Mouse (Mus musculus) liver, embryonic 11.5 days (tissue): Measurements from ENCODE around the gene Pacrg. TPM values are rescaled to one million over a fixed set of nuclear protein-coding genes. Genes with fewer than 3 reads are reported as not detected.

ENCODE experiments used
- ATAC-seq: fragments of 200-750 bp; cut with Nextera tagmentation; replicated peaks from 2 replicates; pipeline ENCODE4 v1.8.0; 2017; ENCODE audit warnings: moderate number of reproducible peaks, mild to moderate bottlenecking, moderate TSS enrichment, moderate library complexity; ENCODE audit not compliant: low FRiP score
- DNase-seq: peaks from one replicate; pipeline ENCODE4 v3.0.0-alpha.2; 2017; ENCODE audit warnings: low spot score
- H3K27ac ChIP-seq: fragments of 300-500 bp; sonication (generic); 2 replicates; pipeline ENCODE4 v1.5.1; 2014; ENCODE audit warnings: mild to moderate bottlenecking, low read depth, low read length, control low read depth
- H3K27me3 ChIP-seq: fragments of 300-500 bp; sonication (generic); replicated peaks from 2 replicates; pipeline ENCODE4 v1.6.1; 2014; ENCODE audit warnings: low read length, mixed read lengths; ENCODE audit not compliant: control insufficient read depth, insufficient read depth
- H3K36me3 ChIP-seq: fragments of 300-500 bp; sonication (generic); 2 replicates; pipeline ENCODE4 v1.6.1; 2014; ENCODE audit warnings: mild to moderate bottlenecking, low read length, moderate library complexity, mixed read lengths; ENCODE audit not compliant: control insufficient read depth, insufficient read depth
- H3K4me1 ChIP-seq: fragments of 300-500 bp; sonication (generic); replicated peaks from 2 replicates; pipeline ENCODE4 v1.6.1; 2014; ENCODE audit warnings: low read length, mixed read lengths; ENCODE audit not compliant: control insufficient read depth, insufficient read depth
- H3K4me2 ChIP-seq: fragments of 300-500 bp; sonication (generic); 2 replicates; pipeline ENCODE4 v1.6.1; 2014; ENCODE audit warnings: mild to moderate bottlenecking, control low read depth, moderate library complexity
- H3K4me3 ChIP-seq: fragments of 300-500 bp; sonication (generic); 2 replicates; pipeline ENCODE4 v1.5.1; 2014; ENCODE audit warnings: low read depth, low read length, control low read depth
- H3K9ac ChIP-seq: fragments of 300-500 bp; sonication (generic); 2 replicates; pipeline ENCODE4 v1.6.1; 2014; ENCODE audit warnings: low read depth, low read length, control low read depth
- H3K9me3 ChIP-seq: fragments of 300-500 bp; sonication (generic); 2 replicates; pipeline ENCODE4 v1.6.1; 2016; ENCODE audit warnings: low read length, inconsistent platforms, mixed read lengths; ENCODE audit not compliant: control insufficient read depth
- WGBS: fragments of 180-500 bp; shearing (Covaris S2); extraction: QIAGEN DNeasy Blood & Tissue Kit; methylation state at CpG from one replicate; pipeline ENCODE4 v1.1.7; 2014; 5-methylcytosine and 5-hydroxymethylcytosine counted together
- polyA plus RNA-seq: library from polyadenylated mRNA; unstranded; fragments of >200 nt; fragmentation: Nextera tagmentation; extraction: Ambion mirVana; gene quantifications from 2 replicates; pipeline ENCODE4 v1.2.1, GENCODE M21; 2014

Pacrg gene
- polyA plus RNA-seq, 1 experiment from 2014 or later: 0.41 TPM

DNA sequence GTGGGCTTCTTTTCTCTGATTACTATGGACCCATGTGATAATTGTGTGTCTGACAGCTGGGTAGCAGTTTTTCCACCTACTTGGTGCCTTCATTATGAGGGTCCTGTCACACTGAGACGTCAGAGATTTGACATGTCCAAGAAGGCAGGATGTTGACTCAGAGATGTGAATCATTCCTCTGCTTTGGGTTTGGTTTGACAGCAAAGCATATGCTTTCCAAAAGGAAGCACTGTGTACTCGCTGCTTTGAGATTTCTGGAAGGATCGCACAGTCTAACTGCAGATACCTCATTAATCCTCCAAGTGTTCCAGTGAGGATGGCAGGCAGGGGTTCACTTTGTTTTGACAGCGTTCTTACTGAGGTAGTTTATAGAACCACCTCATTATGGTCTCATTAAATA lies 178.8 kb downstream of the Pacrg start:
- H3K36me3 ChIP-seq: no peaks in the 10 kb centered on the region
- no peaks in the 10 kb centered on the region for H3K4me1 ChIP-seq
- WGBS: 72% methylated on average over 4 of the region's 4 CpGs
- H3K9ac ChIP-seq: no peak overlapping the region
- ATAC-seq (no peak), DNase-seq (no peak)
- no peaks in the 10 kb centered on the region for H3K27me3 ChIP-seq
- H3K4me3 ChIP-seq: no peak overlapping the region
- no peak overlapping the region for H3K4me2 ChIP-seq
- H3K27ac ChIP-seq: no peak overlapping the region
- no peaks in the 10 kb centered on the region for H3K9me3 ChIP-seq

- Histone ChIP-seq H3K27ac (no peak overlapping the region), H3K27me3 (no peaks in the 10 kb centered on the region), H3K4me2 (no peak overlapping the region), H3K36me3 (no peaks in the 10 kb centered on the region), H3K4me3 (no peak overlapping the region), H3K4me1 (no peaks in the 10 kb centered on the region), H3K9ac (no peak overlapping the region), H3K9me3 (no peaks in the 10 kb centered on the region)
- no peak for ATAC-seq
- WGBS: 85% methylated on average over 7 of the region's 7 CpGs
- DNase-seq: no peak
Observed at GRCm38 (mm10) chr17:10643604-10644003, 196.5 kb downstream of the Pacrg start.

- no peak for DNase-seq
- Histone ChIP-seq H3K4me3 (no peak overlapping the region), H3K27ac (no peak overlapping the region), H3K36me3 (no peaks in the 10 kb centered on the region), H3K9ac (no peak overlapping the region), H3K4me2 (no peak overlapping the region), H3K27me3 (no peaks in the 10 kb centered on the region), H3K9me3 (no peaks in the 10 kb centered on the region), H3K4me1 (no peaks in the 10 kb centered on the region)
- ATAC-seq: no peak
- WGBS: 50% methylated on average over 1 of the region's 1 CpGs
Observed at GRCm38 (mm10) chr17:10639816-10640215, 200.3 kb downstream of the Pacrg start.

- Histone ChIP-seq H3K4me2 (no peak overlapping the region), H3K9ac (no peak overlapping the region), H3K4me3 (no peak overlapping the region), H3K36me3 (no peaks in the 10 kb centered on the region), H3K27me3 (no peaks in the 10 kb centered on the region), H3K9me3 (no peaks in the 10 kb centered on the region), H3K4me1 (no peaks in the 10 kb centered on the region), H3K27ac (no peak overlapping the region)
- ATAC-seq (no peak), DNase-seq (no peak)
- WGBS: 76% methylated on average over 8 of the region's 8 CpGs
Observed at GRCm38 (mm10) chr17:10635955-10636470, 204.1 kb downstream of the Pacrg start.

GRCm38 (mm10) chr17:10635470-10635869 lies 204.6 kb downstream of the Pacrg start:
- no peak overlapping the region for H3K4me3 ChIP-seq
- H3K9ac ChIP-seq: no peak overlapping the region
- 88% methylated on average over 11 of the region's 11 CpGs for WGBS
- no peaks in the 10 kb centered on the region for H3K9me3 ChIP-seq
- no peak overlapping the region for H3K27ac ChIP-seq
- ATAC-seq (no peak), DNase-seq (no peak)
- H3K27me3 ChIP-seq: no peaks in the 10 kb centered on the region
- H3K4me1 ChIP-seq: no peaks in the 10 kb centered on the region
- no peak overlapping the region for H3K4me2 ChIP-seq
- no peaks in the 10 kb centered on the region for H3K36me3 ChIP-seq

GRCm38 (mm10) chr17:10635046-10635445 lies 205.1 kb downstream of the Pacrg start:
- 88% methylated on average over 6 of the region's 6 CpGs for WGBS

GRCm38 (mm10) chr17:10633769-10634168 lies 206.3 kb downstream of the Pacrg start:
- Histone ChIP-seq H3K9ac (no peak overlapping the region), H3K4me3 (no peak overlapping the region), H3K9me3 (no peaks in the 10 kb centered on the region), H3K4me2 (no peak overlapping the region), H3K27me3 (no peaks in the 10 kb centered on the region), H3K4me1 (no peaks in the 10 kb centered on the region), H3K36me3 (no peaks in the 10 kb centered on the region), H3K27ac (no peak overlapping the region)
- 88% methylated on average over 7 of the region's 7 CpGs for WGBS
- ATAC-seq (no peak), DNase-seq (no peak)

More at GRCm38 (mm10) chr17:10635046-10635445, 205.1 kb downstream of the Pacrg start:
- no peak overlapping the region for H3K27ac ChIP-seq
- no peak overlapping the region for H3K4me3 ChIP-seq
- H3K9me3 ChIP-seq: no peaks in the 10 kb centered on the region
- no peaks in the 10 kb centered on the region for H3K27me3 ChIP-seq
- H3K4me2 ChIP-seq: no peak overlapping the region
- no peak overlapping the region for H3K9ac ChIP-seq
- DNase-seq (no peak), ATAC-seq (no peak)
- H3K4me1 ChIP-seq: no peaks in the 10 kb centered on the region
- H3K36me3 ChIP-seq: no peaks in the 10 kb centered on the region

- Histone ChIP-seq H3K9me3 (no peaks in the 10 kb centered on the region), H3K27ac (no peak overlapping the region), H3K4me1 (no peaks in the 10 kb centered on the region), H3K4me3 (no peak overlapping the region), H3K36me3 (no peaks in the 10 kb centered on the region), H3K4me2 (no peak overlapping the region), H3K9ac (no peak overlapping the region), H3K27me3 (no peaks in the 10 kb centered on the region)
- WGBS: 74% methylated on average over 4 of the region's 4 CpGs
- no peak for DNase-seq
- ATAC-seq: no peak
Observed at GRCm38 (mm10) chr17:10628240-10628639, 211.9 kb downstream of the Pacrg start.

DNA sequence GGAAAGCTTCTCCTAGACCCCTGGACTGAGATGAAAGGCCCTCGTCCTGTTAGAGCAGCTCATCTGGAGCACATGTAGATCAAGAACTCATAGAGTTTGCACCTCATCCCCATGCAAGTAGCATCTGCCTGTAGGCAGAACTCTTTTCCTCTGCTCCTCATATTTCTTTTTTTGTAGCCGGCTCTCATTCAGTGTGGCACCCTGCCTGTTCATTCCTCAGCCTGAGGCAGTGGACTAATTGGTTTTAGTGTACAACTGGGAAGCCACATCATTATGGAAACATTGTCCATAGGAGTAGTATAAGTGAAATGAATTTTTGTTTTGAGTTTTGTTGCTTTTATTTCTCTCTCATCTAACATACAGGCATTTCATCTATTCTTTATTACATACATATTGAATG lies 212.6 kb downstream of the Pacrg start:
- H3K36me3 ChIP-seq: no peaks in the 10 kb centered on the region
- no peak overlapping the region for H3K4me2 ChIP-seq
- no peaks in the 10 kb centered on the region for H3K27me3 ChIP-seq
- H3K4me3 ChIP-seq: no peak overlapping the region
- 75% methylated on average over 2 of the region's 2 CpGs for WGBS
- no peak overlapping the region for H3K9ac ChIP-seq
- no peaks in the 10 kb centered on the region for H3K9me3 ChIP-seq
- ATAC-seq (no peak), DNase-seq (no peak)
- H3K4me1 ChIP-seq: no peaks in the 10 kb centered on the region
- H3K27ac ChIP-seq: no peak overlapping the region
